Mouse (Mus musculus) gastrocnemius, adult 18-20 months (tissue): ENCODE results near the gene Klf7. TPM values are rescaled to one million over a fixed set of nuclear protein-coding genes. Genes with fewer than 3 reads are reported as not detected.

Experiments
- DNase-seq: peaks from one replicate; pipeline ENCODE4 v3.0.0; 2021; ENCODE audit warnings: low spot score
- microRNA-seq: library from miRNA; unstranded; fragments of <30 nt; microRNA quantifications from one replicate; pipeline ENCODE4 v1.2.0, GENCODE M21; 2021
- total RNA-seq, 2 experiments: library from RNA; stranded (reverse); gene quantifications; 2 replicates each; pipeline ENCODE4 v1.2.3; 2021

The Klf7 gene
- total RNA-seq, 2 experiments from 2014 or later: 5.8 to 8.1 TPM

- no peak for DNase-seq
These were observed 141.3 kb downstream of the Klf7 start for GRCm38 (mm10) chr1:63980733-63981132.

Small RNA genes lying within 50 kb of the gene (microRNA-seq; reads per million reads assigned to microRNA genes)
- gene Mir6899: not detected
